Mouse (Mus musculus) heart, embryonic 11.5 days (tissue): ENCODE measurements at regions not wholly inside any gene's neighbourhood (a gene's known extent, or its start where the extent isn't known, plus 50 kb on each side); places are given as distances from the start of the nearest gene placed in this dataset.

Experiments used
- ATAC-seq: fragments of 200-750 bp; cut with Nextera tagmentation; replicated peaks from 2 replicates; pipeline ENCODE4 v1.8.0; 2017; ENCODE audit warnings: moderate library complexity; ENCODE audit not compliant: insufficient number of reproducible peaks, low FRiP score, low TSS enrichment
- H3K27ac ChIP-seq: fragments of 300-500 bp; sonication (generic); 2 replicates; pipeline ENCODE4 v1.5.1; 2014; ENCODE audit warnings: mild to moderate bottlenecking, low read depth, low read length
- H3K27me3 ChIP-seq: fragments of 300-500 bp; sonication (generic); 2 replicates; pipeline ENCODE4 v1.6.1; 2014; ENCODE audit warnings: mild to moderate bottlenecking, low read length, mixed read lengths; ENCODE audit not compliant: control insufficient read depth, insufficient read depth
- H3K36me3 ChIP-seq: fragments of 300-500 bp; sonication (generic); 2 replicates; pipeline ENCODE4 v1.6.1; 2014; ENCODE audit warnings: mild to moderate bottlenecking, low read length, moderate library complexity, mixed read lengths; ENCODE audit not compliant: control insufficient read depth, insufficient read depth
- H3K4me1 ChIP-seq: fragments of 300-500 bp; sonication (generic); 2 replicates; pipeline ENCODE4 v1.6.1; 2014; ENCODE audit warnings: low read length; ENCODE audit not compliant: control insufficient read depth, insufficient read depth
- H3K4me2 ChIP-seq: fragments of 300-500 bp; sonication (generic); 2 replicates; pipeline ENCODE4 v1.6.1; 2014; ENCODE audit warnings: mild to moderate bottlenecking, moderate library complexity
- H3K4me3 ChIP-seq: fragments of 300-500 bp; sonication (generic); 2 replicates; pipeline ENCODE4 v1.5.1; 2014; ENCODE audit warnings: low read depth, low read length
- H3K9ac ChIP-seq: fragments of 300-500 bp; sonication (generic); 2 replicates; pipeline ENCODE4 v1.6.1; 2014; ENCODE audit warnings: mild to moderate bottlenecking, low read depth, low read length, moderate library complexity
- H3K9me3 ChIP-seq: fragments of 300-500 bp; sonication (generic); replicated peaks from 2 replicates; pipeline ENCODE4 v1.6.1; 2016; ENCODE audit warnings: low read length; ENCODE audit not compliant: control insufficient read depth
- WGBS: fragments of 180-500 bp; shearing (Covaris S2); extraction: QIAGEN DNeasy Blood & Tissue Kit; methylation state at CpG from one replicate; pipeline ENCODE4 v1.1.7; 2014; ENCODE audit not compliant: insufficient replicate concordance; 5-methylcytosine and 5-hydroxymethylcytosine counted together

DNA sequence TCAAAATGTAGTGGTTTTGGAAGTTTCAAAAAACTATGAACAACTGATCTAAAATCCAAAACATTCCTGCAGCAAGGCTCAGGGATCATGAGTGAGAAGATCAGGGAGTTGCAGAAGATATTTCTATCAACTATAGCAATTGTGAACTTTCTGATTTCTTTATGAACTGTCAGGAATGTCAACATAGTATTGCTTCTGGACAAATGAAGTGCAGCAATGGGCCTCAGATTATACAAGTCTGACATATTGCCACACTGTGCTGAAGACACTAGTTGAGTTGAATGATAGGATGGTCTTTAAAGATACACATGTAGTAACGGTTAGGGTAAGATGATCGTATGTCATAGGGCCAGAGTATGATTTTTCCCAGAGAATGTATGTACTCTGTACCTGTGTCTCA, 290.4 kb upstream of the Meox2 start:
- Histone ChIP-seq H3K27ac (no peak overlapping the region), H3K9ac (no peak overlapping the region), H3K27me3 (no peaks in the 10 kb centered on the region), H3K4me3 (no peak overlapping the region), H3K9me3 (no peaks in the 10 kb centered on the region), H3K4me1 (no peaks in the 10 kb centered on the region), H3K36me3 (no peaks in the 10 kb centered on the region), H3K4me2 (no peak overlapping the region)
- WGBS = 80% methylated on average over 2 of the region's 2 CpGs
- ATAC-seq = no peak

GRCm38 (mm10) chr12:36818852-36819251, 289.5 kb upstream of the Meox2 start:
- Histone ChIP-seq H3K27me3 (no peaks in the 10 kb centered on the region), H3K4me1 (no peaks in the 10 kb centered on the region), H3K4me2 (no peak overlapping the region), H3K27ac (no peak overlapping the region), H3K9me3 (no peaks in the 10 kb centered on the region), H3K9ac (no peak overlapping the region), H3K4me3 (no peak overlapping the region), H3K36me3 (no peaks in the 10 kb centered on the region)
- no peak for ATAC-seq
- WGBS = 70% methylated on average over 3 of the region's 3 CpGs

- Histone ChIP-seq H3K9me3 (no peaks in the 10 kb centered on the region), H3K4me2 (no peak overlapping the region), H3K9ac (no peak overlapping the region), H3K36me3 (no peaks in the 10 kb centered on the region), H3K27me3 (no peaks in the 10 kb centered on the region), H3K4me1 (no peaks in the 10 kb centered on the region; the same call in 1 of the 2 replicates), H3K27ac (no peak overlapping the region), H3K4me3 (no peak overlapping the region)
- WGBS = 74% methylated on average over 6 of the region's 6 CpGs
- ATAC-seq = no peak
These were observed 281.6 kb upstream of the Meox2 start for GRCm38 (mm10) chr12:36826766-36827165.

DNA sequence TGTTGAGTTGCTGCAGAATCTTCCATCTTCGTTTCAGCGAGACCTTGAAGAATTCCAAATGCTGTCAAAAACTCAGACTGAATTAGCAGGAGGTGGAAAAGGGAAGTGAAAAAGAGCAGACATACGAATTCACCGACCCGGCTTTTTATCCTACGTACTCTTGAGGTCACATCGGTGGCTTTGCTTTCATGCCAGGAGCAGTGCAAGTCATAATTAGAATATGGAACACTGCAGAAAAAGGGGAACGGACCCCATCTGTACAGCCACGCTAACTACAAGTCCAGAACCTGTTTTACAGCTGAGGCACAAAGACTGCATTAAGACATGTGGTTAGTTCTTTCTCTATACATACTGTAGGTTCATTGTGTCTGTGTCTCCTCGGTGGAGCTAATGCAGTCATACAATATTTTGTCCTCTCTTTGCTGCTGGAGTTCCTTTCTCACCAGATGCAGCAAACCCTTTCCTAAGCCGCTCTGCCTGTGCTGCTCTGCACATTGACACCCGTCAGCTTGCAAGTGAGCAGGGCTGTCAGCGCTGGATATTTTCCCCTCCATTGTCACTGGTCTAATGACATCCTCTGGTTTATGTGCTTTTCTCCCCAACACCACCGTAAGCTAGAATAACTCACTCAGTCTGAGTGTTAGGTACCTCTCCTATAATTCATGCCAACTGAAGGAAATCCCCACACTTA, 276.9 kb upstream of the Meox2 start:
- Histone ChIP-seq H3K4me3 (no peak overlapping the region), H3K4me1 (no peaks in the 10 kb centered on the region; the same call in 1 of the 2 replicates), H3K27me3 (no peaks in the 10 kb centered on the region), H3K9me3 (no peaks in the 10 kb centered on the region), H3K27ac (no peak overlapping the region), H3K36me3 (no peaks in the 10 kb centered on the region), H3K4me2 (no peak overlapping the region), H3K9ac (no peak overlapping the region)
- ATAC-seq = no peak
- WGBS = 62% methylated on average over 14 of the region's 14 CpGs

- H3K36me3 ChIP-seq = no peaks in the 10 kb centered on the region
- 76% methylated on average over 1 of the region's 1 CpGs for WGBS
- H3K4me2 ChIP-seq = no peak overlapping the region
These were observed 265.4 kb upstream of the Meox2 start for GRCm38 (mm10) chr12:36842957-36843356.

DNA sequence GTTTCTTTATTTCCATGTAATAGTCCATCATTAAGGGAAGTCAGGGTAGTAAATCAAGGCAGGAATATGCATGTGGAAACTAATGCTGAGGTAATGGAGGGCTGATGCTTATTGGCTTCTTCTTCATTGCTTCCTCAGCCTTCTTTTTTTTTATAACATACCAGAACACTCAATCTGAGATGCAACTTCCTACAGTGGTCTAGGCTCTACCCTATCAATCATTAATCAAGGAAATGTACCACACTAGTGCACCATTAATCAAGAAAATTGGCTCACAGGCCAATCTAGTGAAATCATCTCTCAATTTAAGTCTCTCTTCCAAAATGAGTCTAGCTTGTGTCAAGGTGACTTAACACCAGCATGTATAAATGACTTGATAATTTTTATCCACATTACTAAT, 263.2 kb upstream of the Meox2 start:
- Histone ChIP-seq H3K27me3 (no peaks in the 10 kb centered on the region), H3K4me2 (no peak overlapping the region), H3K4me3 (no peak overlapping the region), H3K27ac (no peak overlapping the region), H3K4me1 (no peaks in the 10 kb centered on the region), H3K9ac (no peak overlapping the region), H3K9me3 (no peaks in the 10 kb centered on the region), H3K36me3 (no peaks in the 10 kb centered on the region)
- ATAC-seq = no peak

More at GRCm38 (mm10) chr12:36842957-36843356, 265.4 kb upstream of the Meox2 start:
- no peaks in the 10 kb centered on the region for H3K9me3 ChIP-seq
- H3K9ac ChIP-seq = no peak overlapping the region
- no peaks in the 10 kb centered on the region for H3K27me3 ChIP-seq
- no peak overlapping the region for H3K4me3 ChIP-seq
- no peak for ATAC-seq
- H3K27ac ChIP-seq = no peak overlapping the region
- no peaks in the 10 kb centered on the region for H3K4me1 ChIP-seq

DNA sequence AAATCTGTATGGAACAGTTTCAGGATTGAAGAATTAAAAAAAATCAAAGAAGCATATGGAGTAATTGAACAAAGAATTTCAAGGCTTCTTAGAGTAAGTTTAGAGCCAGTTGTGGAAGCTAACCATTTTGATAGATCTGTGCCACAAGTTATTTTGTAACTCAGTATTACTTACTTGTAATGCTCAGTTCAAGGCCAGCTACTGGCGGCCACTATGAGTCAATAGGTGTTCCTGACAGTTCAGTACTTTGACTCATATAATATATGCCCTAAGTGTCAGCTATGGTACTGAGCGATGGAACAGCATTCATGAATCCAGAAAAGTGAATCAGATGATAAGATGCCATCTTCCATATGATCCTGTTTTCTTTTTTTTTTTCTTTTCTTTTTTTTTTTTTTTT, 259.3 kb upstream of the Meox2 start:
- Histone ChIP-seq H3K4me1 (no peaks in the 10 kb centered on the region), H3K27ac (no peak overlapping the region), H3K36me3 (no peaks in the 10 kb centered on the region), H3K27me3 (no peaks in the 10 kb centered on the region), H3K9ac (no peak overlapping the region), H3K4me2 (no peak overlapping the region), H3K4me3 (no peak overlapping the region), H3K9me3 (no peaks in the 10 kb centered on the region)
- 80% methylated on average over 2 of the region's 2 CpGs for WGBS
- no peak for ATAC-seq

- no peaks in the 10 kb centered on the region for H3K9me3 ChIP-seq
- H3K36me3 ChIP-seq = no peaks in the 10 kb centered on the region
- no peak overlapping the region for H3K9ac ChIP-seq
- no peak for ATAC-seq
- H3K4me3 ChIP-seq = no peak overlapping the region
- no peak overlapping the region for H3K27ac ChIP-seq
- no peak overlapping the region for H3K4me2 ChIP-seq
- no peaks in the 10 kb centered on the region for H3K4me1 ChIP-seq
- 70% methylated on average over 7 of the region's 7 CpGs for WGBS
- H3K27me3 ChIP-seq = no peaks in the 10 kb centered on the region
These were observed 245.2 kb upstream of the Meox2 start for GRCm38 (mm10) chr12:36863113-36863512.

- ATAC-seq = no peak
- H3K4me1 ChIP-seq = no peaks in the 10 kb centered on the region
- no peaks in the 10 kb centered on the region for H3K36me3 ChIP-seq
- no peak overlapping the region for H3K4me2 ChIP-seq
- H3K27me3 ChIP-seq = no peaks in the 10 kb centered on the region
- H3K27ac ChIP-seq = no peak overlapping the region
- H3K9ac ChIP-seq = no peak overlapping the region
- no peaks in the 10 kb centered on the region for H3K9me3 ChIP-seq
- WGBS = 77% methylated on average over 1 of the region's 1 CpGs
- no peak overlapping the region for H3K4me3 ChIP-seq
These were observed 227.6 kb upstream of the Meox2 start for GRCm38 (mm10) chr12:36880724-36881123.
